Mouse (Mus musculus): ENCODE measurements at regions not wholly inside any gene's neighbourhood (a gene's known extent, or its start where the extent isn't known, plus 50 kb on each side); places are given as distances from the start of the nearest gene placed in this dataset.

- 56% methylated on average over 3 of the region's 3 CpGs for WGBS
- no peak for ATAC-seq (ENCODE audit: low read depth)
- no peaks in the 10 kb centered on the region for H3K9me3 ChIP-seq (ENCODE audit: control insufficient read depth, low read length)
These were observed 114.5 kb downstream of the Dhx35 start for GRCm38 (mm10) chr2:158909086-158909485.

GRCm38 (mm10) chr2:158910325-158910724, 115.7 kb downstream of the Dhx35 start:
- no peaks in the 10 kb centered on the region for H3K9me3 ChIP-seq (ENCODE audit: control insufficient read depth, low read length)
- H3K4me2 ChIP-seq (ENCODE audit: low read depth, low read length) = no peak overlapping the region
- no peaks in the 10 kb centered on the region for H3K36me3 ChIP-seq (ENCODE audit: control insufficient read depth, insufficient read depth, low read length)
- no peaks in the 10 kb centered on the region for H3K4me1 ChIP-seq (ENCODE audit: control insufficient read depth, insufficient read depth, low read length)
- no peak overlapping the region for H3K9ac ChIP-seq (ENCODE audit: low read depth, low read length)
- WGBS = 57% methylated on average over 8 of the region's 8 CpGs
- ATAC-seq (ENCODE audit: low read depth) = no peak
- DNase-seq (ENCODE audit: low spot score) = no peak
- no peak overlapping the region for H3K27ac ChIP-seq (replicated peaks; ENCODE audit: low read depth, low read length)
- no peaks in the 10 kb centered on the region for H3K27me3 ChIP-seq (replicated peaks; ENCODE audit: control insufficient read depth, insufficient read depth, low read length)
- no peak overlapping the region for H3K4me3 ChIP-seq (ENCODE audit: low read depth, low read length)

More at GRCm38 (mm10) chr2:158909086-158909485, 114.5 kb downstream of the Dhx35 start:
- Histone ChIP-seq H3K4me3 (ENCODE audit: low read depth, low read length) (no peak overlapping the region), H3K27me3 (replicated peaks; ENCODE audit: control insufficient read depth, insufficient read depth, low read length) (no peaks in the 10 kb centered on the region), H3K9ac (ENCODE audit: low read depth, low read length) (no peak overlapping the region), H3K27ac (replicated peaks; ENCODE audit: low read depth, low read length) (no peak overlapping the region), H3K36me3 (ENCODE audit: control insufficient read depth, insufficient read depth, low read length) (no peaks in the 10 kb centered on the region), H3K4me1 (ENCODE audit: control insufficient read depth, insufficient read depth, low read length) (no peaks in the 10 kb centered on the region), H3K4me2 (ENCODE audit: low read depth, low read length) (no peak overlapping the region)
- DNase-seq (ENCODE audit: low spot score) = no peak

GRCm38 (mm10) chr2:158911191-158911590, 116.6 kb downstream of the Dhx35 start:
- DNase-seq (ENCODE audit: low spot score) (no peak), ATAC-seq (ENCODE audit: low read depth) (no peak)
- Histone ChIP-seq H3K4me1 (ENCODE audit: control insufficient read depth, insufficient read depth, low read length) (no peaks in the 10 kb centered on the region), H3K27me3 (replicated peaks; ENCODE audit: control insufficient read depth, insufficient read depth, low read length) (no peaks in the 10 kb centered on the region), H3K4me3 (ENCODE audit: low read depth, low read length) (no peak overlapping the region), H3K27ac (replicated peaks; ENCODE audit: low read depth, low read length) (no peak overlapping the region), H3K36me3 (ENCODE audit: control insufficient read depth, insufficient read depth, low read length) (no peaks in the 10 kb centered on the region), H3K4me2 (ENCODE audit: low read depth, low read length) (no peak overlapping the region), H3K9me3 (ENCODE audit: control insufficient read depth, low read length) (no peaks in the 10 kb centered on the region), H3K9ac (ENCODE audit: low read depth, low read length) (no peak overlapping the region)
- WGBS = 50% methylated on average over 7 of the region's 7 CpGs

- WGBS = 35% methylated on average over 9 of the region's 9 CpGs
- no peak overlapping the region for H3K9ac ChIP-seq (ENCODE audit: low read depth, low read length)
- H3K9me3 ChIP-seq (ENCODE audit: control insufficient read depth, low read length) = no peaks in the 10 kb centered on the region
- H3K4me3 ChIP-seq (ENCODE audit: low read depth, low read length) = no peak overlapping the region
- H3K27ac ChIP-seq (replicated peaks; ENCODE audit: low read depth, low read length) = no peak overlapping the region
- ATAC-seq (ENCODE audit: low read depth) (no peak), DNase-seq (ENCODE audit: low spot score) (peak; percentile 61)
- no peak overlapping the region for H3K4me2 ChIP-seq (ENCODE audit: low read depth, low read length)
- H3K4me1 ChIP-seq (ENCODE audit: control insufficient read depth, insufficient read depth, low read length) = no peaks in the 10 kb centered on the region
- no peaks in the 10 kb centered on the region for H3K36me3 ChIP-seq (ENCODE audit: control insufficient read depth, insufficient read depth, low read length)
- H3K27me3 ChIP-seq (replicated peaks; ENCODE audit: control insufficient read depth, insufficient read depth, low read length) = no peaks in the 10 kb centered on the region
These were observed 118.1 kb downstream of the Dhx35 start for GRCm38 (mm10) chr2:158912631-158913258.

GRCm38 (mm10) chr2:158917398-158917797, 122.8 kb downstream of the Dhx35 start:
- 45% methylated on average over 6 of the region's 6 CpGs for WGBS
- ATAC-seq (ENCODE audit: low read depth) = no peak
- no peak overlapping the region for H3K4me2 ChIP-seq (ENCODE audit: low read depth, low read length)

GRCm38 (mm10) chr2:158918312-158918711, 123.7 kb downstream of the Dhx35 start:
- H3K4me1 ChIP-seq (ENCODE audit: control insufficient read depth, insufficient read depth, low read length) = no peaks in the 10 kb centered on the region
- no peak overlapping the region for H3K4me3 ChIP-seq (ENCODE audit: low read depth, low read length)
- DNase-seq (ENCODE audit: low spot score) (no peak), ATAC-seq (ENCODE audit: low read depth) (no peak)
- no peaks in the 10 kb centered on the region for H3K27me3 ChIP-seq (replicated peaks; ENCODE audit: control insufficient read depth, insufficient read depth, low read length)
- 86% methylated on average over 5 of the region's 5 CpGs for WGBS
- no peak overlapping the region for H3K4me2 ChIP-seq (ENCODE audit: low read depth, low read length)
- H3K9ac ChIP-seq (ENCODE audit: low read depth, low read length) = no peak overlapping the region
- no peaks in the 10 kb centered on the region for H3K9me3 ChIP-seq (ENCODE audit: control insufficient read depth, low read length)
- no peak overlapping the region for H3K27ac ChIP-seq (replicated peaks; ENCODE audit: low read depth, low read length)
- no peaks in the 10 kb centered on the region for H3K36me3 ChIP-seq (ENCODE audit: control insufficient read depth, insufficient read depth, low read length)

More at GRCm38 (mm10) chr2:158917398-158917797, 122.8 kb downstream of the Dhx35 start:
- H3K4me1 ChIP-seq (ENCODE audit: control insufficient read depth, insufficient read depth, low read length) = no peaks in the 10 kb centered on the region
- no peaks in the 10 kb centered on the region for H3K27me3 ChIP-seq (replicated peaks; ENCODE audit: control insufficient read depth, insufficient read depth, low read length)
- no peak for DNase-seq (ENCODE audit: low spot score)
- no peaks in the 10 kb centered on the region for H3K9me3 ChIP-seq (ENCODE audit: control insufficient read depth, low read length)
- H3K36me3 ChIP-seq (ENCODE audit: control insufficient read depth, insufficient read depth, low read length) = no peaks in the 10 kb centered on the region
- H3K9ac ChIP-seq (ENCODE audit: low read depth, low read length) = no peak overlapping the region
- no peak overlapping the region for H3K27ac ChIP-seq (replicated peaks; ENCODE audit: low read depth, low read length)
- H3K4me3 ChIP-seq (ENCODE audit: low read depth, low read length) = no peak overlapping the region

GRCm38 (mm10) chr2:158921342-158922255, 127.0 kb downstream of the Dhx35 start:
- Histone ChIP-seq H3K9ac (ENCODE audit: low read depth, low read length) (no peak overlapping the region), H3K9me3 (ENCODE audit: control insufficient read depth, low read length) (no peaks in the 10 kb centered on the region), H3K4me3 (ENCODE audit: low read depth, low read length) (no peak overlapping the region), H3K27me3 (replicated peaks; ENCODE audit: control insufficient read depth, insufficient read depth, low read length) (no peaks in the 10 kb centered on the region), H3K4me2 (ENCODE audit: low read depth, low read length) (no peak overlapping the region), H3K36me3 (ENCODE audit: control insufficient read depth, insufficient read depth, low read length) (no peaks in the 10 kb centered on the region), H3K4me1 (ENCODE audit: control insufficient read depth, insufficient read depth, low read length) (no peaks in the 10 kb centered on the region), H3K27ac (replicated peaks; ENCODE audit: low read depth, low read length) (no peak overlapping the region)
- DNase-seq (ENCODE audit: low spot score) = no peak
- WGBS = 67% methylated on average over 12 of the region's 12 CpGs
- ATAC-seq (ENCODE audit: low read depth) = no peak

- Histone ChIP-seq H3K36me3 (ENCODE audit: control insufficient read depth, insufficient read depth, low read length) (no peaks in the 10 kb centered on the region), H3K9me3 (ENCODE audit: control insufficient read depth, low read length) (no peaks in the 10 kb centered on the region), H3K4me1 (ENCODE audit: control insufficient read depth, insufficient read depth, low read length) (no peaks in the 10 kb centered on the region), H3K27me3 (replicated peaks; ENCODE audit: control insufficient read depth, insufficient read depth, low read length) (no peaks in the 10 kb centered on the region), H3K27ac (replicated peaks; ENCODE audit: low read depth, low read length) (no peak overlapping the region), H3K4me2 (ENCODE audit: low read depth, low read length) (no peak overlapping the region), H3K9ac (ENCODE audit: low read depth, low read length) (no peak overlapping the region), H3K4me3 (ENCODE audit: low read depth, low read length) (no peak overlapping the region)
- peak; percentile 59 for DNase-seq (ENCODE audit: low spot score)
- no peak for ATAC-seq (ENCODE audit: low read depth)
- WGBS = 39% methylated on average over 5 of the region's 5 CpGs
These were observed 128.2 kb downstream of the Dhx35 start for GRCm38 (mm10) chr2:158922766-158923165.

Measured in embryonic facial prominence, embryonic 14.5 days (tissue).